Mouse (Mus musculus) heart, adult 2 months (tissue): Measurements from ENCODE around the gene Ppil2.

Experiments
- CTCF ChIP-seq: fragments of 200-600 bp; IDR thresholded peaks from 2 replicates; pipeline ENCODE4 v1.8.1; 2022; ENCODE audit warnings: antibody characterized with exemption, mild to moderate bottlenecking, moderate library complexity
- EP300 ChIP-seq: fragments of 200-500 bp; IDR thresholded peaks from 2 replicates; pipeline ENCODE4 v1.6.1; 2011; ENCODE audit warnings: low read depth, low read length, control low read depth; ENCODE audit not compliant: insufficient read depth
- POLR2A ChIP-seq: fragments of 200-500 bp; IDR thresholded peaks from 2 replicates; pipeline ENCODE4 v1.6.1; 2011; ENCODE audit warnings: mild to moderate bottlenecking, low read depth, low read length, control low read depth; ENCODE audit not compliant: insufficient read depth

GRCm38 (mm10) chr16:17096938-17097337 is 14.1 kb downstream of the Ppil2 start:
- no peak for TF ChIP-seq CTCF
- TF ChIP-seq POLR2A = no peak
- TF ChIP-seq EP300 = no peak
